Mouse (Mus musculus) neural tube, embryonic 13.5 days (tissue): ENCODE measurements around the gene Tsc22d4. TPM values are rescaled to one million over a fixed set of nuclear protein-coding genes. Genes with fewer than 3 reads are reported as not detected.
A peak's percentile ranks its signal among the peaks of the same experiment; 100 is the strongest.

Experiments
- ATAC-seq: fragments of 200-750 bp; cut with Nextera tagmentation; 2 replicates; pipeline ENCODE4 v1.8.0; 2017; ENCODE audit warnings: low read depth, mild to moderate bottlenecking, moderate TSS enrichment, moderate library complexity
- H3K27ac ChIP-seq: fragments of 300-500 bp; sonication (generic); replicated peaks from 2 replicates; pipeline ENCODE4 v1.5.1; 2015; ENCODE audit warnings: moderate library complexity, mild to moderate bottlenecking, inconsistent platforms
- H3K27me3 ChIP-seq: fragments of 300-500 bp; sonication (generic); 2 replicates; pipeline ENCODE4 v1.6.1; 2015; ENCODE audit warnings: mild to moderate bottlenecking, inconsistent platforms
- H3K36me3 ChIP-seq: fragments of 300-500 bp; sonication (generic); 2 replicates; pipeline ENCODE4 v1.6.1; 2015; ENCODE audit warnings: mild to moderate bottlenecking, inconsistent platforms
- H3K4me1 ChIP-seq: fragments of 300-500 bp; sonication (generic); replicated peaks from 2 replicates; pipeline ENCODE4 v1.6.1; 2015; ENCODE audit warnings: inconsistent platforms
- H3K4me2 ChIP-seq: fragments of 300-500 bp; sonication (generic); 2 replicates; pipeline ENCODE4 v1.6.1; 2015; ENCODE audit warnings: inconsistent platforms, mild to moderate bottlenecking, moderate library complexity
- H3K4me3 ChIP-seq: fragments of 300-500 bp; sonication (generic); 2 replicates; pipeline ENCODE4 v1.5.1; 2015; ENCODE audit warnings: mild to moderate bottlenecking, inconsistent platforms
- H3K9ac ChIP-seq: fragments of 300-500 bp; sonication (generic); 2 replicates; pipeline ENCODE4 v1.6.1; 2015; ENCODE audit warnings: moderate library complexity, mild to moderate bottlenecking, inconsistent platforms
- H3K9me3 ChIP-seq: fragments of 300-500 bp; sonication (generic); 2 replicates; pipeline ENCODE4 v1.6.1; 2016; ENCODE audit warnings: inconsistent platforms
- WGBS: fragments of 180-500 bp; shearing (Covaris S2); methylation state at CpG from one replicate; pipeline ENCODE4 v1.1.7; 2015; 5-methylcytosine and 5-hydroxymethylcytosine counted together
- polyA plus RNA-seq: library from polyadenylated mRNA; unstranded; fragments of >200 nt; fragmentation: Nextera tagmentation; extraction: Ambion mirVana; gene quantifications from 2 replicates; pipeline ENCODE4 v1.2.1, GENCODE M21; 2015

Gene Tsc22d4
- polyA plus RNA-seq, 1 experiment from 2014 or later, result 86.9 TPM

DNA sequence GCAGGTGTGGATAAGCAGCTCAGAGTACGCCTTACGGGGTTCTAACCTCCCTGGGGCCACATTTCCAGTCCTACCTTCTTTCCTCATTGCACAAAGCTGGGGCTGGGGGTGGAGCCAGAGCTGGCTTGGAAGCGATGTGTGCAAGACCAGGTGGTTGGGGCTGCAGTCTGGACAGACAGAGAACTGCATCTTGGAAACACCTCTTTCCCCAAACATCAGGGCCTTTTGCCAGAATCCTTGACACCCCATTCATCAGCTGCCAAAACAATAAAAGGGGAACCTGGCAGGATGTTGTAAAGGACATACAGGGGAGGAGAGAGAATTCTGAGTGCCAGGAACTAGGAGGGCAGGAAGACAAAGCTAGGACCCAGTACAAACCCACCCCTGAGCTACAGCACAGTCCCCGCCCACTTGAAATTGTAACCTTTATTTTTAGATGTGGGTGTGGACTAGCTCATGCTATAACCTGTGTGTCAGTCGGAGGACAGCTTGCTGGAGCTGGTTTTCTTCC is 30.9 kb downstream of the Tsc22d4 start:
- H3K9ac ChIP-seq, result no peak overlapping the region
- H3K27ac ChIP-seq, result no peak overlapping the region
- WGBS, result 48% methylated on average over 5 of the region's 5 CpGs
- no peaks in the 10 kb centered on the region for H3K27me3 ChIP-seq
- no peaks in the 10 kb centered on the region for H3K9me3 ChIP-seq
- peaks cover 15% of the 10 kb centered on the region for H3K36me3 ChIP-seq
- ATAC-seq, result no peak
- H3K4me3 ChIP-seq, result no peak overlapping the region
- peaks cover 33% of the 10 kb centered on the region for H3K4me1 ChIP-seq
- no peak overlapping the region for H3K4me2 ChIP-seq

DNA sequence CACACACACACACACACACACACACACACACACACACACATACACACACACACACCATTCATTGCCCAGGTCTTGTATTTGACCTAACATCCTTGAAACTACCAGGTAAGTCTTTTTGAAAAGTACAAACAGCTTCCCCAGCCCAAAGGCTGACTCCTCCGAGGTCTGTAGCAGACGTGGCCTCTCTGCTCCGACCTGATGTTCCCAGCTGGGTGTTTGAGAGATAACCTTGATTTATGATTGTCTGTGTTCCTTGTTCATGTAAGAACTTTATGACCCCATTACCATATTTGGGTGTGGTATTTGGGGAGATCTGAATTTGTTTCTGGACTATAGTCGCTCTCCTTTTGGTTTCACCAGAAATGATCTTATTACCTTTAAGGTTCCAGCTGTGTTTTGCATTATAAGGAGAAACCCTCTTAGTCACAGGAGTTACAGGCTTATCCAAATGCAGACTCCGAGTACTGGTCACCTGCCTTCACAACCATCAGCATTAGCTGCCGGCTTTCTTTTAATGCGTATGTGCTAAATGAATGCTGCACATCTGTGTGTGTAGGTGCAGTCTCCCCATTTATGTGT is 31.8 kb downstream of the Tsc22d4 start:
- Histone ChIP-seq H3K4me3 (no peak overlapping the region), H3K27ac (peak overlapping the region; percentile 90; the same call in 1 of the 2 replicates), H3K4me2 (no peak overlapping the region; the same call in 1 of the 2 replicates), H3K27me3 (no peaks in the 10 kb centered on the region), H3K36me3 (peaks cover 24% of the 10 kb centered on the region), H3K9me3 (no peaks in the 10 kb centered on the region), H3K4me1 (peaks cover 42% of the 10 kb centered on the region), H3K9ac (no peak overlapping the region)
- WGBS, result 72% methylated on average over 7 of the region's 7 CpGs
- no peak for ATAC-seq

DNA sequence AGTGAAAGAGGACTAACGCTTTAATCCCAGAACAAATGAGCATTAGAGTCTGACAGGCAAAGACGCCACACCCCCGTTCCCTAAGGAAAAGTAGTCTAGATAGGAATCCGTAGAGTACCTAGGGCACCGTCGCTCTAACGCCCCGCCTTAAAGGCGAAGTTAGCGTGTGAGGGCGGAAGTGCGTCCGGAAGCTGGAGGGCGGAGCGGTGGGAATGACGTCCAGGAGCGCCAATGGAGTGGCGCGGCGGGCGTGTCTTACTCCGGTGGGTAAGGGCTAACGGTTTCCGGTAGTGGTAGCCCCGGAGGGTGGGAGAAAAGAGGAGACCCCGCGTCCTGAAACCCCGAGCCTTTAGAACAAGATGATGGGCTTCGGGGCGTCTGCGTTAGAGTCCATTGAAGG is 33.1 kb downstream of the Tsc22d4 start, which contains the start of gene Ppp1r35:
Ppp1r35 (plus strand) TSS at position 215 of the 400 bp plus-strand sequence.
- no peaks in the 10 kb centered on the region for H3K27me3 ChIP-seq
- H3K4me2 ChIP-seq, result peak within 1 kb of the TSS; percentile 98
- peak; percentile 96 for ATAC-seq
- peaks cover 54% of the 10 kb centered on the region for H3K4me1 ChIP-seq
- WGBS, result under 1% methylated on average over 31 of the region's 31 CpGs
- peaks cover 37% of the 10 kb centered on the region for H3K36me3 ChIP-seq
- H3K4me3 ChIP-seq, result peak within 1 kb of the TSS; percentile 99
- no peaks in the 10 kb centered on the region for H3K9me3 ChIP-seq
- peak within 1 kb of the TSS; percentile 96 for H3K9ac ChIP-seq
- peak within 1 kb of the TSS; percentile 94 for H3K27ac ChIP-seq

DNA sequence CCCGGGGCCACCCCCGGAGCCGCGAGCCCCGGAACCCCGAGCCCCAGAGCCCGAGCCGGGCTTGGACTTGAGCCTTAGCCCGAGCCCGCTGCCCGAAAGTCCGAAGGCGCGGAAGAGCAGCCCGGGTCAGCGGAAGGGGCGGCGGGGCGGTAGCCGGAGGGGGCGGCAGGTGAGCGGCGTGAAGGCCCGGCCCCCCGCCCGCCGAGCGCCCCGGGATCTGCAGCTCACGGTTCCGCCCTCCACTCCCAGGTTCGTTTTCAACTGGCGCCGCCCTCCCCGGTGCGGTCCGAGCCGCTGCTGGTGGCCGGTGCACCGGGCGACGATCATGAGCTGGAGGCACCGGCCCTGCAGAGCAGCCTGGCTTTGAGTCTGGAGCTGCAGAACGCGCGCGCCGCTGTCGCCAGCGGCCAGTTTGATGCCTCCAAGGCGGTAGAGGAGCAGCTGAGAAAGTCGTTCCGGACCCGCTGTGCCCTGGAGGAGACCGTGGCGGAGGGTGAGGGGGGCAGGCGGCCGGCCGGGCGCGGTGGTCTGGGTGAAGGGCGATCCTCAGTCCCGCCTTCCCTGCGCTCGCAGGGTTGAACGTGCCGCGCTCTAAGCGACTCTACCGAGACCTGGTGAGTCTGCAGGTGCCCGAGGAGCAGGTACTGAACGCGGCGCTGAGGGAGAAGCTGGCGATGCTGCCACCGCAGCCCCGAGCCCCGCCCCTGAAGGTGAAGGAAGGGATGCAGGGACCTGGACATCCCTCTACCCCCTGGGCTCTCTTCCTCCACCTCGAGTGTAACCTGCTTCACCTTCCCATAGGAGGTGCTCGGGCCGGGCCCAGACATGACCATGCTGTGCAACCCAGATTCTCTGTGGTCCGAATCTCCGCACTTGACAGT is 33.8 kb downstream of the Tsc22d4 start:
- Histone ChIP-seq H3K9ac (peak overlapping the region; percentile 96), H3K4me3 (peak overlapping the region; percentile 99), H3K27me3 (no peaks in the 10 kb centered on the region), H3K4me1 (peaks cover 61% of the 10 kb centered on the region), H3K27ac (peak overlapping the region; percentile 94), H3K4me2 (peak overlapping the region; percentile 98), H3K9me3 (no peaks in the 10 kb centered on the region), H3K36me3 (peaks cover 43% of the 10 kb centered on the region)
- ATAC-seq, result peak; percentile 40
- 1% methylated on average over 75 of the region's 83 CpGs for WGBS

DNA sequence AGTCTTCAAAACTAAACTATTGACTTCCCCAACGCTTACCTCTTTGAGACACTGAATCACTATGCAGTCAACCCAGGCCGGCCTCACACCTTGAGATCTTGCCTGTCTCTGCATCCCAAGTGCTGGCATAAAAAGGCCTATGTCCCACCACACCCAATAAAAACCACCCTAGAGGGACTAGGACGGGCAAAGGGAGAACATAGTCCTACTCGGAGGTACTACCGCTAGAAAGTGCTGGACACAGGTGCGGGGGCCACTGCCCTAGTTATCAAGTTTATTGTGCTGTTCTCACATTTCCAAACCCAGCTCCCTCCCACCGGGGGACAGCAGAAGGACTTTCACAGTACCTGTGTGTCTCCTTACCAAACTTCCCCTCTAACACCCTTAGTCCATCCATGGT is 36.1 kb downstream of the Tsc22d4 start:
- Histone ChIP-seq H3K36me3 (peaks cover 50% of the 10 kb centered on the region), H3K4me1 (peaks cover 66% of the 10 kb centered on the region), H3K27ac (no peak overlapping the region), H3K9ac (no peak overlapping the region), H3K4me2 (0 out of 2 replicates have a peak overlapping the region, but pooled peaks have one; percentile 95), H3K9me3 (no peaks in the 10 kb centered on the region), H3K27me3 (no peaks in the 10 kb centered on the region), H3K4me3 (no peak overlapping the region)
- ATAC-seq, result no peak
- WGBS, result 90% methylated on average over 7 of the region's 7 CpGs

DNA sequence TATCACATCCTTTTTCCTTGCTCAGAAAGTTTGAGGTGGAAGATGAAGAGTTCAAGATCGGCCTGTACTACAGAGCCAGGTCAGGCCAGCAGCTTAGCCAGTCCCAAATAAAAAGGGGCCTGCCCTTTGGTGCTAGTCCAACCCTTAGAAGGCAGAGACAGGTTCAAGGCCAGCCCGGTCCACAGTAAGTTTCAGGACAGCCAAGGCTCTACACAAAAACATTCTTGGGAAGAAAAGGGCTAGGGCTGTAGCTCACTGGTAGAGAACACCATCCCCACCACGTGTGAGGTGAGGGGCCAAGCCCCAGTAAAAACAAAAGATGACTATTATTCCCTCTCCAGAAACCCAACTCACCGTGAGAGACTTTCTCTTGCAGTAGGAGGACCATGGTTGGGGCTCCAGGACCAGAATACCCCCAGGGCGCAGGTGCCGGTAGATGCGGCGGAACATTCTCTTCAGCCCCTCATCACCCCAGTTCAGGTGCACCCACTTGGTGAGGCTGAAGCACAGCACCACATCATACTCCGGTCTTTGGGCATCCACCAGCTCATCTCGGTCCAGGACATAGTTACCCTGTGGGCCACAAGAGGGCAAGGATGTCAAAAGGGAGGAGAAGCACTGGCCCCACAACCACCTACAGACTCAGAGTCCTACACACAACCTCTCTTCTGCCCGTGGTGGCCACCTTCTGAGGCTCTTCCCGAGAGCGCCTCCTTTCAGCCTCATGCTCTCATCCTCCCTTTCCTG is 37.4 kb downstream of the Tsc22d4 start:
- peak overlapping the region; percentile 97 for H3K9ac ChIP-seq
- H3K36me3 ChIP-seq, result peaks cover 50% of the 10 kb centered on the region
- H3K4me2 ChIP-seq, result peak overlapping the region; percentile 95
- no peak for ATAC-seq
- H3K27me3 ChIP-seq, result no peaks in the 10 kb centered on the region
- H3K4me1 ChIP-seq, result peaks cover 66% of the 10 kb centered on the region
- H3K4me3 ChIP-seq, result peak overlapping the region; percentile 87
- 87% methylated on average over 13 of the region's 13 CpGs for WGBS
- no peaks in the 10 kb centered on the region for H3K9me3 ChIP-seq
- no peak overlapping the region for H3K27ac ChIP-seq

DNA sequence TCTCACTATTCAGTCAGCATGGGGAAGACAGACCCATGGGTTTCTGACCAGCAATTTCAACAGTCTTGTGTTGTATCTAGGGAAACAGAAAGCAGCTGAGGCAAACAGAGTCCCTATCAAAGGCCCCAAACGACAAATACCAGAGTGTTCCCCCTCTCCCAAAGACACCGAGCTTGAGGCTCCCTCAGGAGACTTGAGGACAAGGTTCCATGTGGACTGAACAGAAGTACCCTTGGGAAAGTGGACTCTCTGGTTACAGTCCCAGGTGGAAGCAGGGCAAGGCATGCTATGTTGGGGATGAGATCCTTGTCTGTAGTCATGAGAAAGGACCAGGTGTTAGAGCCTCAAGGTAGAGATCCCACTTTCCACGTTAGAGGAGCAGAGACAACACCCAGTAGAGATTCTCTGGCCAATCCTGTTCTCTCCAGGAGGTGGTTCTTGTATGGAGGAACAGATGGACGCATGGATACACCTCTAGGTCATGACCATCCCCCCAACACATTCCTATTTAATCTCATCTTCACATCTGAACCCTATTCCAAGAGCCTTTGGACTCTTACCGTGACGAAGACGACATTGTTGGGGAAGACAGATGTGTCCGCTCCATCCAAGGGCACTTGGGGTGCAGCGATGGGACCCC is 38.5 kb downstream of the Tsc22d4 start:
- no peak overlapping the region for H3K27ac ChIP-seq
- H3K4me2 ChIP-seq, result peak overlapping the region; percentile 95
- peaks cover 50% of the 10 kb centered on the region for H3K36me3 ChIP-seq
- ATAC-seq, result no peak
- H3K9me3 ChIP-seq, result no peaks in the 10 kb centered on the region
- WGBS, result 72% methylated on average over 9 of the region's 9 CpGs
- peaks cover 65% of the 10 kb centered on the region for H3K4me1 ChIP-seq
- peaks cover 3% of the 10 kb centered on the region; the same call in 1 of the 2 replicates for H3K27me3 ChIP-seq
- peak overlapping the region; percentile 97 for H3K9ac ChIP-seq
- H3K4me3 ChIP-seq, result peak overlapping the region; percentile 87

DNA sequence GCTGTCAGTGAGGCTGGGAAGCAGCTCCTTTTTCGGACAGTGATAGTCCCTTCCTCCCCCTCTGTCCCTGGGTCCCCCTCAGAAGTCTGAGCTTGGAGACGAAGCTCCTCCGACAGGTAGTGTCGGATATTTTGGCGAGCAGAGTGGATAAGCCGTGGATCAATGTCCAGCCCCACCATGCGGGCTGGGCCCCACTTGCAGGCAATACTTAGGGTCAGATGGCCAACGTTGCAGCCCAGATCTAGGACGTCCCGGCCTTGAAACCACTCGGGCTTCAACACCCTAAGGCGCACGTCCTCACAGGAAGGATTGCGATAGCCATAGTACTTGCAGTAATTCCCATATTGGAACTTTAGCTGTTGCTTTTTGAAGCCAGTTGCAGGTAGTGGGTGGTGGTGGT is 39.0 kb downstream of the Tsc22d4 start:
- H3K36me3 ChIP-seq, result peaks cover 50% of the 10 kb centered on the region
- peak overlapping the region; percentile 87 for H3K4me3 ChIP-seq
- 82% methylated on average over 14 of the region's 14 CpGs for WGBS
- peaks cover 62% of the 10 kb centered on the region for H3K4me1 ChIP-seq
- H3K27me3 ChIP-seq, result peaks cover 7% of the 10 kb centered on the region; the same call in 1 of the 2 replicates
- H3K9ac ChIP-seq, result peak overlapping the region; percentile 97
- ATAC-seq, result no peak
- no peaks in the 10 kb centered on the region for H3K9me3 ChIP-seq
- H3K27ac ChIP-seq, result peak overlapping the region; percentile 99; the same call in 1 of the 2 replicates
- peak overlapping the region; percentile 95 for H3K4me2 ChIP-seq

DNA sequence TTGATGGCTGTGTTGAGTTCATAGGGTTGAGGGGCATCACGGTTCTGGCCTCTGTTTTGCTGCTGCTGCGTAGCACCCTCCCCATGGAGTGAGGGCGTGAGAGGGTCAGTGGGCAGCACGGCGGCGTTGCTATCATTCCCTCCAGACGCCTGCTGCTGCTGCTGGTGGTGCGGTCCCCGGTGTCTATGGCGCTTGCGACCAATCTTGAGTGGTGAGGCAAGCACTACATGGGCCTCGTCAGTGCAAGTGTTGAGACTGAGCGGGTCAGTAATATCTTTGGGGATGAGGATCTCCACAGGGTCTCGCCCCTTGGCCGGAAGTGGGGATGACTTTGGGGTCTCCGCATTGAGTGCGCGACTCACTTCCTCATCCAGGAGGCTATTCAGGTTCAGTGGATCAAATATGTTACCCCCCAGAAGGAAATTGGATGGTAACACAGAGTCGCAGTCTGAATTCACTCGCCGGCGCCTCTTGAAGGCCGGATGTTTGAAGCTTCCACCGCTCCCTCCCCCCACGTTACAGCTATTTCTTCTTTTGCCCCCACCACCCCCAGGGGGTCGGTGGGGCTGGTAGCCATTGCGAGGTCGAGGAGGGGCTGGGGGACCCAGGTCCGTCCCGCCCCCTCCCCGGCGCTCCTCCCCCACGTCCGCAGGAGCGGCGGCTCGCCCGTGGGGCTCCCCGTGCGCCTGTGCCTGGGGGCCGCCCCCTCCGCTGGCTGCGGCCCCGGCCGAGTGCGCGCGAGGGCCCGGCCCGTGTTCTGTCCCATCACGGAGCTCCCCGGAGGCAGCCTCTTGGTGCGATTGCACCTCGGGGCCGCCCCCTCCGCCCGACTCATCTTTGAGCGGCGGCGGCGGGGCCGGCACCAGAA is 39.9 kb downstream of the Tsc22d4 start:
- Histone ChIP-seq H3K27ac (peak overlapping the region; percentile 99), H3K4me3 (peak overlapping the region; percentile 87), H3K9me3 (no peaks in the 10 kb centered on the region), H3K4me2 (peak overlapping the region; percentile 95), H3K9ac (peak overlapping the region; percentile 97), H3K27me3 (peaks cover 7% of the 10 kb centered on the region; the same call in 1 of the 2 replicates), H3K36me3 (peaks cover 46% of the 10 kb centered on the region), H3K4me1 (peaks cover 53% of the 10 kb centered on the region)
- ATAC-seq, result peak; percentile 16
- WGBS, result 3% methylated on average over 57 of the region's 62 CpGs

DNA sequence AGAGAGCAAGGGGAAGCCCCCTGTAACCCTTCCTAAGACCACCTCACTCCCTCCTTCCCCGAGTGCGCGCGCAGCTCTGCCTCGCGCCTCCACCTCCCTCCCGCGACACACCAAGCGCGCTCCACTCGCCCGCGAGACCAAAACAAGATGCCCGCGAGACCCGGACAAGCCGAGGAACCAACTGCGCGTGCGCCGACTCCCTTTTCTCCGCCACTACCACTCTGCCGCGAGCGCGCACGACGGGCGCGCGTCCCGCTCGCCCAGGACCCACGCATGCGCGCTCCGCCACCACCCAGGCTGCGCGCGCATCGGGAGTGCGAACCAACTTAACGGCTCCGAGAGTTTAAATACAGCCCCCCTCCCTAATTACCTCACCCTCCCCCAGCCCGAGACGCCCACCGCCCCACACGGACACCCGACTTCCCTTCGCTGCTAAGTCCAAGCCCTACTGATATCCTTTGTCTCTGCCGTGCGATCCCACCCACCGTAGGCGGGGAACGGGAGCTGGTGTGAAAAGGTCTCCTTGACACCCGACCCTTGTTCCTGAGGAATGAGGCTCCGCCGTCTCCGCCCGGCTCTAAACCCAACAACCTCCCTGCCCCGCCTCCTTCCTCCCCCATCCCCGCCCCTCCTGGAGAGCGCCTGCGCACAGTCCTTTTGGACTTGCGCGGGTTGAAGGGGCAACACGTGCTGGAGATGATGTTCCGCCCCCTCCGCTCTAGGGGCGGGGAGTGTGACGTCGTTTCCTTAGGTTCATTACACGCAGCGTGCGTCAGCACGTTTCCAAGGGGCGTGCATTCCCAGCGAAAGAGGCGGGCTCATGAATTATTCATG is 40.8 kb downstream of the Tsc22d4 start:
- Histone ChIP-seq H3K9ac (peak overlapping the region; percentile 97), H3K4me1 (peaks cover 47% of the 10 kb centered on the region), H3K27me3 (peaks cover 7% of the 10 kb centered on the region; the same call in 1 of the 2 replicates), H3K4me3 (peak overlapping the region; percentile 87), H3K36me3 (peaks cover 37% of the 10 kb centered on the region), H3K4me2 (peak overlapping the region; percentile 95), H3K27ac (peak overlapping the region; percentile 99), H3K9me3 (no peaks in the 10 kb centered on the region)
- peak; percentile 84 for ATAC-seq
- WGBS, result under 1% methylated on average over 79 of the region's 79 CpGs
